Mouse (Mus musculus): ENCODE measurements around the gene Znrf1.

Gene Znrf1

DNA sequence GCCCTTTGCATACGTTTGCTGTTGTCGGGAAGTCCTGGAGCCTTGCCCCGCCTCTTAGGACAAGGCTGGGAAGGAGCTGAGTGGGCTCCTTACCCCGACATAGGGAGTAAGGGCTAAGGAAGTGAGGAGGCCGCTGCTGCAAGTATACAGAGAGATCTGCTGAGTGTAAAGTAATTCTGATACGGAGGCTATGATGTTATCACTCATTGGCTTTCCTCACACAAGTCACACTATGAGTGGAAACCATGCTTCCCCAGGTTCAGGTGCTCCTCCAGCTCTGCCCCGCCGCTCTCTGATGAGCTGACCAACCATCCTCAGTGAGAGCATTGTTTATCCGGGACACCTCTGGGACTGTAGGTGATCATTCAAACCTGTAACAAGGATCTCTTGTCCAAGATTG is 30.4 kb downstream of the Znrf1 start:
- DNase-seq (ENCODE audit: extremely low read depth, insufficient read length, low spot score): no peak

DNA sequence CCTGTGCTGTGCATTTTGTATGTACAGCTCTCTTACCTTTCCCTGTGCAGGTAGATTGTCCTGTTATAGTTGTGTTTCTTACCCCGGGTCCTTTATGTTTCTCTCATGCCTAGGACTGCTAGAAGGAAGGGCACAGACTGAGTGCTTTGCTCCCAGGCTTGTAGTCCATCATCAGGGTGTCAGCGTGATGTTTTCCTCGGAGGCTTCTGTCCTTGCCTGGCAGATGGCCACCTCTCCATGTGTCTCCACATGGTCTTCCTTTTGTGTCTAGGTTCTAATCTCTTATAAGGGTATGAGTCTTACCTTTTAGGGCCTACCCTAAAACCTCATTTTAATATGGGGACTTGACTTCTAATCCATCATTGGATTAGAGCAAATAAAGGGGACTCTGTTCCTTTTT is 31.7 kb downstream of the Znrf1 start:
- DNase-seq (ENCODE audit: extremely low read depth, insufficient read length, low spot score): no peak

DNA sequence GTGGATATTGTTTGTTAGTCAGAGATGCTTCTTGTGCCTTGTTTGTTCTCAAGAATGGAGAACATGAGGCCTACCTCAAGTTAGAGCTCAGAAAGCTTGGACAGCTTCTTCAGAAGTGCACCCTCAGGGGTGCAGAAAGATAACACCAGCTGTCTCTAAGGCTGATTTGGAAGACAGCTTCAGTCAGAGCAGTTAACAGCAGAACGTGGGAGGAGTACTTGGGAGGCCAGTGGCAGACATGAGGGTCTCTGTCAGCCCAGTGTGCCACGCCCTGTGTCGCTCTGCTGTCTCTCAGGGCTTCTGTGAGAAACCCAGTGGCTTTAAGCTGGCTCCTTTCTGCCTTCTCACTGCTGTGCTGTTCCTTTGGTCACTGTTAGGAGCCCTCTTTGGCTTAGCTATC is 32.1 kb downstream of the Znrf1 start:
- DNase-seq (ENCODE audit: extremely low read depth, insufficient read length, low spot score): no peak

DNA sequence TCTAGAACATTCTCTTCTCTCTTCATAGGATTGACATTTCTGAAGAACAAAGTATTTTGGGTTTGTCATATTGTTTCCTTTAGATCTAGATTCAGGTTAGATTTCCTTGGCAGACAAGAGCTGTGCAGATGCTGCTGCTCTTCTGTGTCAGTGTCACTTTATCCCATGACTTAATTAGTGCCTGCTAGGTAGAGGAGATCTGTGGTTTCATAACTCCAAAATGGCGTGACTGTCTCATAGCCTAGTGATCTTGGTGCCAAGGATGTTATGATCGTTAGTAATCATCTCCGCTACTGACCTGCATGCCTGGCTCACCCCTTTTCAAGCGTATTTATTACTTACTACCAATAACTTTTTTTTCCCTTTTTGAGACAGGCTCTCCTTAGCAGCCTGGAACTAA is 34.0 kb downstream of the Znrf1 start:
- DNase-seq (ENCODE audit: extremely low read depth, insufficient read length, low spot score): no peak

DNA sequence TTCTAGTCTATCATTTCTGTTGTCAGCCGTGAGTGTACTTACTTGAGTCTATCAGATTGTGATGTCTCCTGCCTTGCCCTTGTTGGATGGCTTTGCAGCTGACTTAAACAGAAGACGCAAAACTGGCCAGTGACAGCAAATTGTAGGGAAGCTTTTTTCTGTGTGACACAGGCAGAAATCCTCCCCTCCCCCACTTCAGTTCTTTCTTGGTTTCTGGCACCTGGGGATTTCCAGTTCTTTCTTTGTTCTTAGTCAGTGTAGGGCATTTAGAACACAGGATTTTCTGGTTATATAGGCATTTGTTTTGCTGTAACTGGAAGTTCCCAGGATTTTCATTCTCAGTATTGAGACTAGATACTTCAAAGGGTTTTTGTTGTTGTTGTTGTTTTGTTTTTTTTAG is 34.5 kb downstream of the Znrf1 start:
- DNase-seq (ENCODE audit: extremely low read depth, insufficient read length, low spot score): no peak

DNA sequence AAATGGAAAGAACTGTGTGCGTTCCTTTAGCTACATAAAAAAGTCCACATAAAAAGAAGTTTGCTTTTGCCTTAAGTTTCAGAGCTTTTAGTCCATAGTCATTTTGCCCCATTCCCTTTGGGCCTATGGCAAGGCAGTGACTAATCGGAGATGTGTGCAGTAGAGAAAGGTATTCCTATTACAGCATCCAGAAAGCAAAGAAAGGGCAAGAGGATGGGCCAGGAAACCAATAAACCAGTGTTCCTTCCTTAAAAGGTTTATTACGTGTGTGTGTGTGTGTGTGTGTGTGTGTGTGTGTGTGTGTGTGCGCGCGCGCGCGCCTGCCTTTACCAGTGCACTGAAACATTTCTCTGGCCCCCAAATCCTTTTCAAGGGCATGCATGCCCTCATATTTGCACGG is 35.8 kb downstream of the Znrf1 start:
- no peak for DNase-seq (ENCODE audit: extremely low read depth, insufficient read length, low spot score)

DNA sequence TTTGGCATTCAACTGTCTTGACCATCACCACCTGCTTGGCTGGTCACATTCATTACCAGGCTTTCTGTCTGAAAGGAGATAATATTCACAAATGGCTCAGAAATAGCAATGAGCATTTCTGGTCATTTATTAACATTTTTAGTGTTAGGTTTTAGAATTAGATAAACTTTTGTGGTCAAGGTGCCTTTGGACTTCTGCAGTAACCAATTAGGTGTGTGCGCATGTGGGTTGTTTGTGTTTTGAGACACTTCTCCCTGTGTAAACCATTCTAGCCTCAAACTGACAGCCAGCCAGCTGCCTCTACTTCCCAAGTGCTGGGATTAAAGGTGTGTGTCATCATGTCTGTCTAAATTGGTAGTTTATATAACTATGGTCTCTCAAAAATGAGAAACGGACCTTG is 36.5 kb downstream of the Znrf1 start:
- DNase-seq (ENCODE audit: extremely low read depth, insufficient read length, low spot score): no peak

DNA sequence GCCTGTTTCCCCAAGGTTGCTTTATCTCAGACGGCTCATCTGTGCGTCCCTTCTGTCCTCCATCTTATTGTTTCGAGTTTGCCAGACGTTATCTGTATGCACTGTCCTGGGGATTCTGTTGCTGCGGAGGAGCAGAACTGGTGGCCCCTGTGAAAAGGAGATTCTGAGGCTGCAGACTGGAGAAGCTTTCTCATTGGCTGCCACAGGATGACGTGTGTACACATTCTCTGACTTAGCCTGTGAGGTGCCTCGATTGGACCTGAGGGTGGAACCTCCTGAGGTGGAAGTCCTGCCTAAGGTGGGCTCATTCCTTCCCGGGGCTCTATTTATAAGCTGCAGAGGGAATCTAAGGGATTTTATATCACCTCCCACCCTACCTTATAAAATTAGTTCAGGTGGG is 37.7 kb downstream of the Znrf1 start:
- no peak for DNase-seq (ENCODE audit: extremely low read depth, insufficient read length, low spot score)

DNA sequence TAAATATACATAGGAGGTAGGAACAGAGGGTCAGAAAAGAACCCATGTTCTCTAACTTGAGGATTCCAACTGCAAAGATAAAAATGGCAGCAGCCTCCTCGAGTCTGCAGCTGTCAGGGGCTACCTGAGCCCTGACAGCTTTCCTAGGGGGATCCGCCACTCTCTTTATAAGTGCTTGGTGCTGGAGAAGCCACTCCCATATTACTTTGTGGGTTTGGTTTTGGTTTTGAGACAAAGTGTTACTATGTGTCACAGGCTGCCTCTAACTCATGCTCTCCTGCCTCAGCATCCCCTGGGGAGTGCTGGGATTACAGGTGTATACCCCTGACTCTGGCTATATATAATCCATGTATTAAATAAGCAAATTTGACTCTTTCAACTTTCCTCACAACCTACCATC is 38.1 kb downstream of the Znrf1 start:
- no peak for DNase-seq (ENCODE audit: extremely low read depth, insufficient read length, low spot score)

DNA sequence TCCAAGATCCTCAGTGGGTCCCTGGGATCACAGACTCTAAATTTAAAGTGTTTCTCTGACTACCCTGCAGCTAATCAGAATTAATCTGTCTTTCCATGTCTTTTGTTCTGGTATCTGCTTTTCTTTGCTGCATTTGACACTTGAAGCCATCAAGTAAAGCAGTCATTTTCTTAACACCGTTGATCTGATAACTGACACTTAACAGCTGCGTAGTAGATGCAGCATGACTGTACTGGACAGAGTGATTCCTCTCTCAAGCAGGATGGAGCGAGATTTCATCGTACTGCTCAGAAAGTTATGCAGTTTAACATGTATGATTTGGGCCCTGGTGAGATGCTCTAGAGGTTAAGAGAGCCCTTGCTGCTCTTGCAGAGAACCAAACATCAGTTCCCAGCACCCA is 39.6 kb downstream of the Znrf1 start:
- no peak for DNase-seq (ENCODE audit: extremely low read depth, insufficient read length, low spot score)

DNA sequence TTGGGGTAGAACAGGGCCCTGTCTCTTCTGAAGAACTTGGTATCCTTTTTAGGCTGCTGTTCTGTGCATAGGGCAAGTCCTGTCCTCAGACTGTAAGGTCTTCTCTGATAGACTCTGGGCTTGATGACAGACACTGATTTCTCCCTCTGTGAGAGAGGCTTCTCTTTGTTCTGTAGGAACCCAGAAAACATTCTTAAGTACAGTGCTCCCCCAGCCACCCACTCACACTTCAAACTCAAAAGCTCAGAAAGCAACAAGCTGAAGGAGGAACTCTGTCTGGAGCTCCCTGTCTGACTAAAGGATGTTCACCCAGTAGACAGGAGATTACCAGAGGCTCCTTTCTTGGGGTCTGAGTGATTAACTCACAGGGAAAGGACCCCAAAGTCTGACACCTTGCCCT is 40.6 kb downstream of the Znrf1 start:
- no peak for DNase-seq (ENCODE audit: extremely low read depth, insufficient read length, low spot score)

DNA sequence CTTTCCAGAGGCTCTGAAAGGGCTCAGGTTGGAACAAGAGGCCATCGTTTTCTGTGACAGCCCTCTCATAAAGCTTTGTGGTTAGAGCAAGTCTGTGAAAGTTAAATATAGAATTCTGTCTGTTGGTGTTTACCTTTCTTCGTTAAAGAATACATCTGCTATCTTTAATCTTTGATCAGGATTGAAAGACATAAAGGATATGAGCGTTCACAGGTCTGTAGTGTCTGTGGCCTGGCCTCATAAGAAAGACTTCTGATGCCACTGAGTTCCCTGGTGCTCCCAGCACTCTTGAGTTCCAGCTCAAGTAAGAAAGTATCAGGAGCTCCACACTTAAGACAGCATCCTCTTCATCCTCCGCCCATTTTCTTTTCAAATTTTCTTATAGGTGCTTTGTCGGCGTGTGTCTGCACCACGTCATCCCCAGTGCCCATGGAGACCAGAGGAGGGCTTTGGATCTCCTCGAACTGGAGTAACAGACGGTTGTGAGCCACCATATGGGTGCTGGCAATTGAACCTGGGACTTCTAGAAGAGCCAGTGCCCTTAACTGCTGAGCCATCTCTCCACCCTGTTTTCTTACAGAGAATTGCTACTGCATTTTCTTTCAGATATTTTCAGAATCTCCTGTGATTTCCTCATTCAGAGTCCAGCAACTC is 42.1 kb downstream of the Znrf1 start:
- no peak for DNase-seq (ENCODE audit: extremely low read depth, insufficient read length, low spot score)

DNA sequence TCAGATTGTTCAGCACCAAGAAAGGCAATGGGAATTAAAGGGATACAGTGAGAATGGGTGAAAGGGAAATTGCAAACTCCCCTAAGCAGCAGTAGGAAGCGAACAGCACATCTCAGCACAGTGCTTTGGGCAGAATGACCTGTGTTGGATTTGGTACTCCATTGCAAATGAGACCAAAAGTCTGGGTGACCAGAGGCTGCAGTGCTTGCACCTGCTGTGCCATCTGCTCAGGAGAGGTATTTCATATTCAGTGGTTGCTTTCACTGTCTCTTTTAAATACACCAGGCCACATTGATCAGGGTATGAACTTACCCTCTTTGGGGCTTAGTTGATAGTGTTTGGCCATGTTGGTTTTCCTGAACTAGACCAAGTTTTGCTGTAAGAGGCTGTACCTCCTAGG is 43.4 kb downstream of the Znrf1 start:
- DNase-seq (ENCODE audit: extremely low read depth, insufficient read length, low spot score): no peak

DNA sequence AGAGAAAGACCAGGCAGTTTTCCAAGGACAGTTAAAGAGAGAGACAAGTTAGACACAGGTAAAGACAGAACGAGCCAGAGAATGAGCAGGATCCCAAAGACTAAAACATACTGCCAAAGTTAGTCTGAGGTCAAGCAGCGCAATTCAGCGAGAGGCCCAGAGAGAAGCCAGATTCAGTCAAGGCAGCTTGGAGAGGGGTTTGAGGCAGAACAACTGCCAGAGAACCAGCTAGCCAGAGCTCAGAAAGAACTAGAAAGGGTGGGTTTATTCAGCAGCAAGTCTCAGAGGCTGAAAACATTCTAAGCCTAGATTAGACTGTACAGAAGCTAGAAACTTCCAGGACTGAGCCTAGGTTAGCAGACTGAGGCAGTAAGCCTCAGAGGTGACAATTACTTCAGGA is 44.4 kb downstream of the Znrf1 start:
- no peak for DNase-seq (ENCODE audit: extremely low read depth, insufficient read length, low spot score)

DNA sequence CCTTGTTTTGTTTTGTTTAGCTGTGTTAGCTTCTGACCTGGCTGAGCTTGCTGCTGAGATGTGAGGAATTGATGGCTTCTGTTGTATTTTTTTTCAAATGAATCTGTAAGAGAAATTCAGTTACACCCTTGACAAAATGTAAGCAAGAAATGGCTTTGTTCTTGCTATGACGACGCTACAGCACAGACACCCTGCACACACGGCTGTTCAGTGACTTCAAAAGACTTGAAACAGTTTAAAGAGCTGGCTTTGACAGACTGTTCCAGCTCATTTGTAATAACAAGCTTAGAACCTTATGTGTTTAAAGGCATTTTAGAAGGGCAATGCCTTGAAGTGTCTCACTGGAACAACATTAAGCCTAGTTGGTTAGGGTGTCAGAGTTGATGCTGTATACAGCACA is 46.5 kb downstream of the Znrf1 start:
- no peak for DNase-seq (ENCODE audit: extremely low read depth, insufficient read length, low spot score)

DNA sequence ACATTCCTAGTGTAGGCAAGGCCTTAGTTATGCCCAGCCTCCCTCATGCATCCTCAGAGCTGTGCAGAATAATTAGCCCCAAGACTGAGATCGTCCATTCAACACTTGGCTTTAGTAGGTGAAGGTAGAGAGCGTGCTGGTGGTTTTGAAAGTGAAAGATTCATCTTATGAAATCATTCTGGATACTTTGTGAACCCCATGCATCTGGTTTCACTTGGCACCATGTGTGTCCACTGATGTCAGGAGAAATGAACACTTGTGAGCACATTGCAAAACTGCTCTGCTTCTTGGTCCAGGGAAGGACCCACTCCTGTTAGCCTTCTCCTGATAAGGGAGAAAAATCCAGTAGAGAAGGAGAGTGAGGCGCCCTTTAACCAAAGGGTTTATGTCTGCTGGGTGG is 49.0 kb downstream of the Znrf1 start:
- DNase-seq (ENCODE audit: extremely low read depth, insufficient read length, low spot score): no peak

DNA sequence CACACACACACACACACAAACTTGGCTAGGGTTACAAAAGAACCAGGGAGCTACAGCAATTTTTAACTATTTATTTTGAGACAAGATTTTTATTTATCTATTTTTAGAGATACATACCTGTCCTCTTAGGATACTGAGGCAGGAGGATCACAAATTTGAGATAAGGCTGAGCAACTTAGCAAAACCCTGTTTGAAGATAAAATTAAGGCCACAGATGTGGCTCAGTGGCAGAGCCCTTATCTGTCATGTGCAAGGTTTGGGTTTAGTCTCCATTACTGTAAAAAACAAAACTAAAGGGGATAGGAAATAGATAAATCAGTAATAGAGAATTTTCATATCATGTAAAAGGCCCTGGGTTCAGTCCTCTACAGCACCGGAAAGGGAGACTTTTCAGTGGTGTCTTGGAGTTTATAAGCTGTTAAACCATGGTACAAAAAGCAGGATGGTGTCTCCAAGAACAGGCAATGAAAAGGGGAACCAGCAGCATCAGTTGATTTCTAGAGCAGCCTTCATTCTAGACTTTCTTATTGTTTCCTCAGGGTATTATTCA is 51.7 kb downstream of the Znrf1 start:
- DNase-seq (ENCODE audit: extremely low read depth, insufficient read length, low spot score): no peak

DNA sequence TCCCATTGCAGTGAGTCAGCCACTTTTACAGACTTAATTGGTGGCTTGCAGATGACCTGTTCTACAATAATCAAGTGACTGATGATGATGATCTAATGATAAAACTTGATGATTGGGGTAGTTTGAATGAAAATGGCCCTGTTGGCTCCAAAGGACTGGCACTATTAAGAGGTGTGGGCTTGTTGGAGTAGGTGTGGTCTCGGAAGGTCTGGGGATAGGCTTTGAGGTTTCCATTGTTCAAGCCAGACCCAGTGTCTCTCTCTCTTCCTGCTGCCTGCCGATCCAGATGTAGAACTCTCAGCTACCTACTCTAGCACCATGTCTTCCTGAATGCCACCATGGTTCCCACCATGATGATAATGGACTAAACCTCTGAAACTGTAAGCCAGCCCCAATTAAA is 52.4 kb downstream of the Znrf1 start:
- no peak for DNase-seq (ENCODE audit: extremely low read depth, insufficient read length, low spot score)

DNA sequence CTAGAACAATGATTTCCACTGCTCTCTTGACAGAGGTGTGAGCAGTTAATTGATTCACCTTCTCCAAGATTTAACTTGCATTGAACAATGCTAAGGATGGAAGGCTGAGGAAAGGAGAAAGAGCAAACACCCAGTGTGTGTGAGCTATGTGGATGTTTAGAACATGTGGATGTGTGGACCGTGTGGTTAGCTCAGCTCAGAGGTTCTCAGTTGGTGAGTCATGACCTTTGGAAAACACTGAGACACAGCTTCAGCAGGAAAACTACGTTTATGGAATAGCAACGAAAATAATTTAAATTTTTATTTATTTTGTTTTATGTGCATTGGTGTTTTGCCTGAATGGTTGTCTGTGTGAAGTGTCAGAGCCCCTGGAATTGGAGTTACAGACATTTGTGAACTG is 54.3 kb downstream of the Znrf1 start:
- DNase-seq (ENCODE audit: extremely low read depth, insufficient read length, low spot score): peak; percentile 18

DNA sequence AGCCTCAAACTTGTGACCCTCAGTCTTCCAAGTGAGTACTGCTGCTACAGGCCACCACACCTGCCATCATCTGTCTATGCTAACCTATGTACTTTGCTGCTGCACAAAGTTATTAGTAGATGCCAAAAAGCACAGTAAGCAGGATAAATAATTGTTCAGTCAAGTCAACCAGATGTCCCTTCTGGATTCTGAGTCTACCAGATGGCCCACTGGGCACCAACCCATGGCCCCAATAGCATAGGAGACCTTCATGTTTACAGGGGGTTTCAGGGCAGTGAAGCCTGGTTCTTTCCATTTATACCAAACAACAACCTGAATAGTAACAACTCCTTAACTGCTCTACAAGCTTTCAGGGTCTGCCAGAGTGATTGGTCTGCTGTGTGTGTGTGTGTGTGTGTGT is 55.3 kb downstream of the Znrf1 start:
- DNase-seq (ENCODE audit: extremely low read depth, insufficient read length, low spot score): no peak

DNA sequence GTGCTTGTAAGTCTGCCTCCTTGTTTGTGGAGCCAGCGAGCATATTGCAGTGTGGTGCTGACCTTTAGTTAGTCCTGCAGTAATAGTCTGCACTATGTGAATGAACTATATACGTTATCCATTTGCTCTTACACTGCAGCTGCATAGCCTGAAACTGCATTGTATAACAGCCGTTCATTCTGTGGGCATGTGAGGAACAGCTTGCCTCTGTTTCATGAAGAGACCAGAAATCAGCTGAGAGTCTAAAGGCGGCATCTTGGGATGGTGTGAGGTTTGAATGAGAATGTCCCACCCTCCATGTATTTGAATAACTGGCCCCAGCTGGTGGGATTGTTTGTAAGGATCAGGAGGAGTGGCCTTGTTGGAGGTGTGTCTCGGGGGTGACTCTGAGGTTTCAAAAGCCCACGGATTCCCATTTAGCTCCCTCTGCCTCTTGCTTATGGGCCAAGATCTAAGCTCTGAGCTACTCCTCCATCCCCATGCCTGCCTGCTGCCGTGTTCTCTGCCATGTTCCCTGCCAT is 56.6 kb downstream of the Znrf1 start:
- no peak for DNase-seq (ENCODE audit: extremely low read depth, insufficient read length, low spot score)

DNA sequence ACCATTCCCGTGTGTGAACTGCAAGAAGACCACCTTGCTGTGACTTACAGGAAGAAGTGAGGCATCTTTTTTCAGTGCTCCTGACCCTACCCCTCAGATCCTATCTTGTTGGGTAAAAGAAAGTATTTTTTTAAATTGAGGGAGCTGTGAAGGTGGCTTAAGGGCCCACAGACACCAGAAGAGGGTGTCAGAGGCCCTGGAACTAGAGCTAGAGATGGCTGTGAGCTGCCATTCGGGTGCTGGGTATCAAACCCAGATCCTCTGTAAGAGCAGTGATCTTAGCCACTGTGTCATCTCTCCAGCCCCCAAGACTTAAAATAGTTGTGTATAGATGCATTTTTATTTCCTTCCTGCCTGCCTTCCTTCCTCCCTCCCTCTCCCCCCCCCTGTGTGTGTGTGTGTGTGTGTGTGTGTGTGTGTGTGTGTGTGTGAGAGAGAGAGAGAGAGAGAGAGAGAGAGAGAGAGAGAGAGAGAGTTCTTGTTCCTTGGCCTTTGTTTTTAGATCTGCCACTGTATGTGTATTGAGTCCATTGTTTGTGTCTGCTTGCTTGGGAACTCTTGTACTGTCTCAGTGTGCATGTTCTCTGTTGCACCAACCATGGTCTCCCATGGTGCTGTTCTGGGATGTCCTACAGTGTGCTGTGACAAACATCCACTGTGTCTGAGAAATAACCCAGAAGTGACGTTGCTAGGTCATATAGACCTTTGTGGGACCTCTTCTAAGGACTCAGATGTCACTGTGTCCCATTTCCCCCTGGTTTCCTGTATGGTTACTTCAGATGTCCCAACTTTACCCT is 58.3 kb downstream of the Znrf1 start:
- DNase-seq (ENCODE audit: extremely low read depth, insufficient read length, low spot score): no peak
